19 mouse cellular contexts compared by ENCODE assay signal in the genomic region with DNA sequence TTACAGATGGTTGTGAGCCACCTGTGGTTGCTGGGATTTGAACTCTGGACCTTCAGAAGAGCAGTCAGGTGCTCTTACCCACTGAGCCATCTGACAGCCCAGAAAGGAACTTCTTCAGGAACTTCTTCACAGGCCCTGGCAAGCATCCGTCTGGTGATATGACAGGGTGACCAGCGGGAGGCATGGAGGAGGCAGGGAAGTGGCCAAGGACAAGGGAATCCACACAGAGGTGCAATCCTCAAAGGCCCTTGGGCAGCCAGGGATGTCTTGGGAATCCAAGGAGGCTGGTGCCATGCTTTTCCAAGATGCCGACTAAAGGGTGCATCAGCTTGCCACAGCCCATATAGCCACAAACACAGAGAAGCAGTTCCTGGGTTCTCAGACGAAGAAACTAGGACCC. TPM values are rescaled to one million over a fixed set of nuclear protein-coding genes. Genes with fewer than 3 reads are reported as not detected.
DNase-seq lines count a peak whose midpoint lies in the region; TF ChIP-seq lines count a peak whose summit lies in the region.
"Had no signal": no experiment of that assay in that cellular context is flagged by ENCODE, and none has a peak within 500 bp of the region (broad histone marks: within the 10 kb centered on the region; RNA-seq: fewer than 3 reads in every experiment).

No protein-coding gene starts in this region.

- peak overlapping the region; percentile 92 for H3K27ac ChIP-seq in gastrocnemius, adult 2 months
- H3K27ac ChIP-seq in kidney, adult 2 months (ENCODE audit: insufficient read depth, low read depth, low read length) = no peak overlapping the region
- peak overlapping the region; percentile 58; the same call in 1 of the 2 replicates for H3K27ac ChIP-seq in brown adipose tissue, adult 24 weeks (replicated peaks; ENCODE audit: low read depth, low read length)

- intact Hi-C loops in gastrocnemius, adult 2 months (cut with DNase I) = loop anchor here (2.0 kb wide), 2 partner anchors 17 to 37 kb away; no protein-coding TSS in a partner anchor
- intact Hi-C loops in heart, postnatal 36 days (cut with DNase I) = loop anchor here (2.0 to 5.0 kb wide), 2 partner anchors 79 to 245 kb away; no protein-coding TSS in a partner anchor
- intact Hi-C loops in left cerebral cortex, postnatal 36 days (cut with DNase I) = loop anchor here (2.0 kb wide), 1 partner anchor 41 kb away; no protein-coding TSS in a partner anchor

- no peaks in the 10 kb centered on the region for H3K27me3 ChIP-seq in kidney, adult 2 months (replicated peaks; ENCODE audit: control insufficient read depth, insufficient read depth, low read length)
- H3K27me3 ChIP-seq: Patski had no signal

- TF ChIP-seq POLR2A in kidney, adult 2 months (IDR thresholded peaks at IDR 0.05; ENCODE audit: low read depth, low read length) = no peak

- no peaks in the 10 kb centered on the region for H3K36me3 ChIP-seq in kidney, adult 2 months (ENCODE audit: control insufficient read depth, insufficient read depth, low read length)
- H3K36me3 ChIP-seq: G1E had no signal

- no peak for DNase-seq in gastrocnemius, adult 2 months
- DNase-seq in gastrocnemius, postnatal 4 days (ENCODE audit: low spot score in 2 of 2) = no peak
- peak; percentile 91 for DNase-seq in heart, adult 11 months
- DNase-seq in heart, postnatal 36 days = no peak
- peak; percentile 27 for DNase-seq in kidney, adult 2 months
- DNase-seq in kidney, adult 9 months = no peak
- no peak for DNase-seq in left cerebral cortex, postnatal 36 days (ENCODE audit: low spot score in 2 of 2)
- DNase-seq: adrenal gland, adult 2 months; adrenal gland, adult 8-10 months; adrenal gland, postnatal 10 days; adrenal gland, postnatal 14 days; adrenal gland, postnatal 36 days; B cell, adult 2 months; cerebellum, adult 11 months; cerebellum, adult 11-12 months; cerebellum, adult 18-20 months had no signal

- H3K4me3 ChIP-seq in gastrocnemius, adult 2 months = no peak overlapping the region
- H3K4me3 ChIP-seq in kidney, adult 2 months (ENCODE audit: insufficient read depth, low read depth, low read length) = no peak overlapping the region
- no peak overlapping the region for H3K4me3 ChIP-seq in brown adipose tissue, adult 24 weeks (ENCODE audit: insufficient read depth, low read depth, low read length)

- no peak for TF ChIP-seq CTCF in gastrocnemius, adult 2 months (IDR thresholded peaks at IDR 0.05)
- no peak for TF ChIP-seq CTCF in kidney, adult 2 months (conservative IDR thresholded peaks at IDR 0.05; ENCODE audit: insufficient read depth, insufficient read length, low read depth, low read length)

- 83% methylated on average over 4 of the region's 4 CpGs for WGBS in kidney, adult 2 months

- H3K4me1 ChIP-seq in kidney, adult 2 months (ENCODE audit: control insufficient read depth, insufficient read depth, low read length) = peaks cover 11% of the 10 kb centered on the region
- peaks cover 23% of the 10 kb centered on the region for H3K4me1 ChIP-seq in brown adipose tissue, adult 24 weeks (ENCODE audit: control insufficient read depth, insufficient read depth, insufficient read length, low read length)

RNA-seq across cellular contexts. Expression of gene Neurl1b, which starts 53.0 kb away (rescaled TPM):
- 1 to 10 TPM; 2.3 to 2.6 TPM for total RNA-seq in gastrocnemius, adult 2 months (2021)
- total RNA-seq in gastrocnemius, postnatal 4 days (2021) = 10 to 100 TPM; 16.8 to 17.2 TPM
- total RNA-seq in heart, postnatal 36 days (2021) = 1 to 10 TPM; 5.2 to 6.3 TPM
- polyA plus RNA-seq in kidney, adult 2 months (2012; rRNA removed) = 22.0 and 28.7 TPM in 2 replicates
- polyA plus RNA-seq in brown adipose tissue, adult 24 weeks (2012; ENCODE audit: insufficient read depth, insufficient read length, missing spikeins) = 0.99 and 1.8 TPM in 2 replicates
- total RNA-seq in left cerebral cortex, postnatal 36 days (2021) = 10 to 100 TPM; 73.3 to 77.5 TPM
- polyA plus RNA-seq: G1E had no signal

Comparison
In these comparisons a context has a peak if more than half of its experiments do, and no peak if none do; other contexts are left out.
1. DNase-seq: peak in heart, adult 11 months (single experiment) and kidney, adult 2 months (single experiment); none in gastrocnemius, adult 2 months (single experiment), gastrocnemius, postnatal 4 days (0 of 2), heart, postnatal 36 days (0 of 2), kidney, adult 9 months (single experiment) and left cerebral cortex, postnatal 36 days (0 of 2).
2. RNA of gene Neurl1b, which starts 53.0 kb away (total RNA-seq): 73.3 to 77.5 TPM in left cerebral cortex, postnatal 36 days; 16.8 to 17.2 TPM in gastrocnemius, postnatal 4 days, 5.2 to 6.3 TPM in heart, postnatal 36 days and 2.3 to 2.6 TPM in gastrocnemius, adult 2 months; every median in the first group is over 4 times any median in the second.